Mouse (Mus musculus): ENCODE data around the gene Ptn. TPM values are rescaled to one million over a fixed set of nuclear protein-coding genes. Genes with fewer than 3 reads are reported as not detected.

The Ptn gene
- 225 and 262 TPM in 2 replicates for polyA plus RNA-seq (2016; fragmentation: Nextera tagmentation; extraction: Ambion mirVana)

GRCm38 (mm10) chr6:36809747-36810285, at the start of gene Ptn:
Gene Ptn (minus strand): TSS chr6:36810220.
- H3K4me1 ChIP-seq = peaks cover 44% of the 10 kb centered on the region
- peak; percentile 83 for DNase-seq (ENCODE audit: low spot score)
- peaks cover 23% of the 10 kb centered on the region for H3K36me3 ChIP-seq (replicated peaks)
- no peaks in the 10 kb centered on the region for H3K9me3 ChIP-seq
- peak within 1 kb of the TSS; percentile 95 for H3K27ac ChIP-seq (replicated peaks)
- peak within 1 kb of the TSS; percentile 77 for H3K4me3 ChIP-seq
- WGBS = under 1% methylated on average over 15 of the region's 15 CpGs
- H3K27me3 ChIP-seq (replicated peaks; ENCODE audit: low read depth, poor library complexity, severe bottlenecking) = no peaks in the 10 kb centered on the region

DNA sequence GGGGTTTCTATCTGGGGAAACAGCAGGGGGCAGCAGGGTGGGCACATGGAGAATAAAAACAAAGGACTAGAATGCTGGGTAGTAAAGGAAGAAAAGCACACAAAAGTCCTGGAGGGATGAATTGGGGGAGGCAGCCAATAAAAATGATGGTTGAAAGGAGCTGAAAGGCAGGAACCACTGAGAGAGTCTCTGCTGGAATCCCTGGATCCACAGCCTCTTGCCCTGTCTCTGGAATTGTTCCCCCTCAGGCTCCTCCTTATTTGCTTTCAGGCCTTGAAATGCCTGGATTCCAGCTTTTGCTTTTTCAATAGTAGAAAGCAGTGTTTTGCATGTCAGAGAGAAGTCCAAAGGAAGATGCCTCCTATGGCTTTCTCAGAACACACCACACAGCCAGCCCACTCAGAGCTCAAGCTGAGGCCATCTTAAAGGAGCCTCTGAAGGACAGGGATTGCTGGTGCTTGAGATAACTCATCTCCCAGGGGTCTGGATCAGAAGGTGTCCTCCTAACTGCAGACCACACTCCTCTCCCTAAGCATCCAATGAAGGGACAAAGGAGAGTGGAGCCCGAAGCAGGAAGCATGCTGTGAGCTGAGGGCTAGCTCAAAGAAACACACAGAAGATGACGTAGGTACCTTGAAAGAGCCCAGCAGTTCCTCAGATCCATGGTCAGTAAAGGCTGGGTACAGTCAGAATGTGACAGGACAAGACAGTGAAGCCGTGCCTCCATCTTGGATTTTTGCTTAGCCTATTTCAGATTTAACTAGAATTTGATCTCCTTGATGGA, 48.4 kb upstream of the Ptn start:
- 48% methylated on average over 3 of the region's 3 CpGs for WGBS

GRCm38 (mm10) chr6:36857627-36858257, 47.7 kb upstream of the Ptn start:
- Histone ChIP-seq H3K9me3 (no peaks in the 10 kb centered on the region), H3K27me3 (replicated peaks; ENCODE audit: low read depth, poor library complexity, severe bottlenecking) (no peaks in the 10 kb centered on the region), H3K4me3 (no peak overlapping the region), H3K4me1 (peaks cover 13% of the 10 kb centered on the region), H3K36me3 (replicated peaks) (no peaks in the 10 kb centered on the region), H3K27ac (replicated peaks) (peak overlapping the region; percentile 82)
- peak; percentile 28 for DNase-seq (ENCODE audit: low spot score)
- 38% methylated on average over 6 of the region's 6 CpGs for WGBS

More for the DNA sequence above, 48.4 kb upstream of the Ptn start:
- Histone ChIP-seq H3K36me3 (replicated peaks) (no peaks in the 10 kb centered on the region), H3K27me3 (replicated peaks; ENCODE audit: low read depth, poor library complexity, severe bottlenecking) (no peaks in the 10 kb centered on the region), H3K9me3 (no peaks in the 10 kb centered on the region), H3K27ac (replicated peaks) (peak overlapping the region; percentile 82), H3K4me1 (peaks cover 13% of the 10 kb centered on the region), H3K4me3 (no peak overlapping the region)
- DNase-seq (ENCODE audit: low spot score) = peak; percentile 23

DNA sequence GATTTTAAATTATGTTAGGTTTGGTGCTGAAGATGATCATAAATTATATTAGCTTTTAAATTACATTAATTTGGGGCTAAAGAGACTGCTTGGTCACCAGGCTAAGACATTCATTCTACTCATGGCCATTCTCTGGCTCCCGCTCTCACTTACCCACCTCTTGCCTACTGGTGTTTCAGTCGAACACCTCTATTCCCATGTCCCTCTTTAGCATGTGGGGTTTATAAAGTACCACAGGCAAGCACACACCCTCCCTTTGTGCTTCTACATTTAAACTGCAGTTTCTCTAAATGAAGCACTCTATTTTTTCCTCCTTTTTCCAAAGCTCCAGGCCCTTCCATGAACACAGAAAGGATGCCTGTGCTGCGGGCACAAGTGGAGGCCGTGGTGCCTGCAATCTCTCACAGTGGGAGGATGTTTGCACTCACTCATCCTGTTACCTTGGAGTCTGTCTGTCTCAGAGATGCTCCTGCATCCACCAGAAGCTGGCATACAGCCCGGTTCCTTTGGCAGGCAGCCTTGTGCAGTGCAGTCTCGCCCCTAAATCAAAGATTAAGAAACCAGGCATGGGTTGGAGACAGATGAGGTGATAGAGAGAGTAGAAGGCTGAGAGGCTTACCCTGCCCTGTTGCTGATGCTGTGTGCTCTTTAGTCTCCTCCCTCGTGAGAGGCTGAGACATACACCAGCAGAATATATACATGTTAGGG, 40.6 kb upstream of the Ptn start:
- no peak for DNase-seq (ENCODE audit: low spot score)
- Histone ChIP-seq H3K36me3 (replicated peaks) (no peaks in the 10 kb centered on the region), H3K27me3 (replicated peaks; ENCODE audit: low read depth, poor library complexity, severe bottlenecking) (no peaks in the 10 kb centered on the region), H3K9me3 (no peaks in the 10 kb centered on the region), H3K4me3 (no peak overlapping the region), H3K4me1 (peaks cover 13% of the 10 kb centered on the region), H3K27ac (replicated peaks) (0 out of 2 replicates have a peak overlapping the region, but pooled peaks have one; percentile 26)
- WGBS = 88% methylated on average over 7 of the region's 7 CpGs

GRCm38 (mm10) chr6:36845288-36845687, 35.3 kb upstream of the Ptn start:
- Histone ChIP-seq H3K27ac (replicated peaks) (no peak overlapping the region), H3K9me3 (no peaks in the 10 kb centered on the region), H3K27me3 (replicated peaks; ENCODE audit: low read depth, poor library complexity, severe bottlenecking) (no peaks in the 10 kb centered on the region), H3K36me3 (replicated peaks) (no peaks in the 10 kb centered on the region), H3K4me3 (no peak overlapping the region), H3K4me1 (peaks cover 51% of the 10 kb centered on the region)
- 70% methylated on average over 1 of the region's 1 CpGs for WGBS
- no peak for DNase-seq (ENCODE audit: low spot score)

DNA sequence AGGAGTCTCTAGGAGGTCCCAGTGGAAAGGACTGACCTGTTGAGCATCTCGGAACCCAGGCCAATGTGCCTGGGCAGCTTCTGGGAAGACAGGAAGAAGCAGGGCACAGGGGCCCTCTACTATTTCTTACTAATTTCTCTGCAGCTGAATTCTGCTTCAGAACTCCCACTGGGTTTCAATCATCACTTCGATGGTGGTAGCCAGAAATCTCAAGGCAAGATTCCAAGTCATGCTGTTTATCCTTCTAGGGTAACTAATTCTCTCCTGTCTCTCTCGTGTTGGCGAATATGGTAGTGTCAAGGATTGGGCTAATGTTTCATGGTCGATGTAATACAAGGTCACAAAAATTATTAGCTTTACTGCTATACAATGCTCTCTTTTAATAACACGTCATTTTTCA, 34.2 kb upstream of the Ptn start:
- WGBS = 83% methylated on average over 6 of the region's 6 CpGs
- H3K4me3 ChIP-seq = no peak overlapping the region
- H3K27ac ChIP-seq (replicated peaks) = 0 out of 2 replicates have a peak overlapping the region, but pooled peaks have one; percentile 8
- H3K9me3 ChIP-seq = no peaks in the 10 kb centered on the region
- H3K27me3 ChIP-seq (replicated peaks; ENCODE audit: low read depth, poor library complexity, severe bottlenecking) = no peaks in the 10 kb centered on the region
- H3K36me3 ChIP-seq (replicated peaks) = no peaks in the 10 kb centered on the region
- DNase-seq (ENCODE audit: low spot score) = no peak
- H3K4me1 ChIP-seq = peaks cover 54% of the 10 kb centered on the region

DNA sequence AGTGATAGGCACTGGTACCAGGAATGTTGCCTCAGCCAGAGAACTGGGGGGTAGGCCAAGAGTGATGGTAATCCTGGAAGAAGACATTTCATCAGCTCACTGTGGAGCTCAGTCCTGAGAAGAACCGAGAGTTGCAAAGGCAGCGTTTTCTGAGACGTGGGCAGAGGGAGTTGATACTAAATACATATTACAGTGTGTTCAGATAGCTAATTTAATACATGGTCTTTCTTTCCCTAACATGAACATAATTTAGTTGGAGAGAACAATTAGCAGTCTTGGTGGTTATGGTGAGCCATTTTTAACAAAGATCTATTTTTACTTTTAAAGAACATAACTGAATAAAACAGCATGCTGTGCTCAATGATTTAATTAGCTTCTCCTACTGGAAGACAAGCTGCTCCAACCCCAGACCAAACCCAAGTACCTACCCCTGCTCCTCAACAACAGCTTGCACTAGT, 33.0 kb upstream of the Ptn start:
- DNase-seq (ENCODE audit: low spot score) = no peak

DNA sequence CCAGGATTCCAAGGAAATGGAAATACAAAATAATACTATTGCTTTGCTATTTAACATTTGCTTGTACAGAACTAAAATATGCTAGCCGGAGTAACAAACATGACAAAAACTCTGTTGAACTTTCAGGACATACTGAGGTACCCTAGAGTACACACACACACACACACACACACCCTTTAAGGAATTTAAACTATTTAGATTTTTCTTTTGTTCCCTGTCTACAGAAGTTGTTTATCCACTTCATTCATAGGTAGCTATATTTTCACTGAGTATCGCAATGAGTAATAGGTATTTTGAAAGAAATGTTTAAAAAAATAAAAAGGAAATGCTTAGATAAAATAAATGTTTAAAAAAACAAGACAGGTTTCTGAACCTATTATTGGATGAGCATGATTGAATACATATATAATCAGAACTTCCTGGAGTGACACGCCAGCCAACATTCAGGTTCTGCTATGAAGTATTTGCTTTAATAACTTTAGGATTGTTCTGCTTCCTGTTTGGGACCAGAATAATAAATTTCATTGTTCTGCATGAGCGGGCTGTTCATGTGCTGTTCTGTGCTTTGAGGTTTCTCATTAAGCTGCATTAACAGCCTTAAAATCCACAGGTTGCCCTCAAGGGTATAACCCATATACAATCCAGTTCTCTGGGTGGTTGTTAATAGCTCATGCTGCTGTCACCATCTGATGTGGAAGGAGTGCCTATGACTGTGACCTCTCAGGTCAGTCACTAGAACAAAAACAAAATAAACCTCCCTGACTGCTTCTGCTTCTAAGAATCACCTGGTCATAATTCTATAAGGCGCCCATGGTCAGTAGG, 32.3 kb upstream of the Ptn start:
- no peak for DNase-seq (ENCODE audit: low spot score)
- 61% methylated on average over 5 of the region's 5 CpGs for WGBS
- Histone ChIP-seq H3K4me3 (no peak overlapping the region), H3K27ac (replicated peaks) (peak overlapping the region; percentile 58), H3K36me3 (replicated peaks) (no peaks in the 10 kb centered on the region), H3K27me3 (replicated peaks; ENCODE audit: low read depth, poor library complexity, severe bottlenecking) (no peaks in the 10 kb centered on the region), H3K4me1 (peaks cover 63% of the 10 kb centered on the region), H3K9me3 (no peaks in the 10 kb centered on the region)

More for the DNA sequence above, 33.0 kb upstream of the Ptn start:
- Histone ChIP-seq H3K9me3 (no peaks in the 10 kb centered on the region), H3K4me1 (peaks cover 55% of the 10 kb centered on the region), H3K36me3 (replicated peaks) (no peaks in the 10 kb centered on the region), H3K27me3 (replicated peaks; ENCODE audit: low read depth, poor library complexity, severe bottlenecking) (no peaks in the 10 kb centered on the region), H3K27ac (replicated peaks) (peak overlapping the region; percentile 58), H3K4me3 (no peak overlapping the region)
- WGBS = 66% methylated on average over 3 of the region's 3 CpGs

DNA sequence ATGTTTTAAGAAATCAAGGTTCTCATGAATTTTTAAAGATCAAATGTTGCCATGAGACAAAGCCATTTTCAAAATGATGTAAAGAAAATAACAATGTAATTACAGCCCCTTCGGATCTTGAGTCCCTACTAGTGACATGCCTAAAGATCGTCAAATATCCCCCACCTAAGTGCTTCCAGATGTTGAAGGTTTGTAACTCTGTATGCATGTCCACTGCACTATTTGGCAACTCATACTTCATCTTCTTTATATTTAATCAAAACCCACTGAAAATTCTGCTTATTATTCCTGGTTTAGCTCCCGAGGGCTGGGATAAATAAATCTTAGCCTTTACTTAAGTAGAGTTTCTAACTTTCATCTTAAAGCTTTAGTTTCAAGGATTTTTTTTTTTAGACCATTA, 31.7 kb upstream of the Ptn start:
- no peaks in the 10 kb centered on the region for H3K27me3 ChIP-seq (replicated peaks; ENCODE audit: low read depth, poor library complexity, severe bottlenecking)
- no peak for DNase-seq (ENCODE audit: low spot score)
- 37% methylated on average over 3 of the region's 3 CpGs for WGBS
- H3K4me3 ChIP-seq = no peak overlapping the region
- peak overlapping the region; percentile 44; the same call in 1 of the 2 replicates for H3K27ac ChIP-seq (replicated peaks)
- H3K36me3 ChIP-seq (replicated peaks) = no peaks in the 10 kb centered on the region
- H3K9me3 ChIP-seq = no peaks in the 10 kb centered on the region
- peaks cover 64% of the 10 kb centered on the region for H3K4me1 ChIP-seq

DNA sequence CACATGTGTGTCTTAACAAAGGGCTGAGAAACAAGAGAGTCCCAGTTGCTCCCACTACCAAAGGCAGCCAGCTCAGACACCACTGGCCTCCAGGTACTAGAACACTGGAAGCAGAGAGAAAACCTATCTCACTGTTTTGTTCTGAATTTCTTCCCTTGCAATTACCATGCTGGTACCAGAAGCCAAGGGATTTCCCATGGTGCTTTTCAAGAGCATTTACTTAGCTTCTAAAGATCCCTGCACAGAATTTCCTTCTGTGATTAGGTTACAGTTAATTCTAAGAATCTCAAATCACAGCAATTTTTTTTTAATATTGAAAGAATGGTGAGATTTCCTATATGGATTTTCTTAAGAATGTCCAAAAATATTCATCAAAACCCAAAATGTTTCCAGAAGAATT, 31.2 kb upstream of the Ptn start:
- Histone ChIP-seq H3K36me3 (replicated peaks) (no peaks in the 10 kb centered on the region), H3K27me3 (replicated peaks; ENCODE audit: low read depth, poor library complexity, severe bottlenecking) (no peaks in the 10 kb centered on the region), H3K9me3 (no peaks in the 10 kb centered on the region), H3K4me1 (peaks cover 64% of the 10 kb centered on the region), H3K27ac (replicated peaks) (peak overlapping the region; percentile 78), H3K4me3 (no peak overlapping the region)
- no peak for DNase-seq (ENCODE audit: low spot score)

DNA sequence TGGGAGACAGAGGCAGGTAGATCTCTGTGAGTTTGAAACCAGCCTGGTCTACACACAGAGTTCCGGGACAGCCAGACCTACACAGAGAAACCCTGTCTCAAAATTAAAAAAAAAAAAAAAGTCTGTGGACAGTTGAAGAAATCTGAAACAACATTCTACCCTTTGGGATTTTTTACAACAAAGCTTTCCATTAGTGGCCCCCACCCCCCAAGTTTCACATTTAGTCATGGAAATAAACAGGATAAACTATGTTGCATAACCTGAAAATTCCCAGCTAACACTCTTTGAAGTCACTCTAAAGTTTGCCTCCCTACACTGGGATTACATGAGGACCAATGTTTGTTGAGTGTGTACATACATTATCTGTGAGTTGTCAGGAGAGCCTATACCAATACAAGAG, 28.7 kb upstream of the Ptn start:
- 92% methylated on average over 1 of the region's 1 CpGs for WGBS
- H3K27ac ChIP-seq (replicated peaks) = no peak overlapping the region
- H3K36me3 ChIP-seq (replicated peaks) = no peaks in the 10 kb centered on the region
- DNase-seq (ENCODE audit: low spot score) = no peak
- H3K4me1 ChIP-seq = peaks cover 51% of the 10 kb centered on the region
- H3K27me3 ChIP-seq (replicated peaks; ENCODE audit: low read depth, poor library complexity, severe bottlenecking) = no peaks in the 10 kb centered on the region
- no peaks in the 10 kb centered on the region for H3K9me3 ChIP-seq
- H3K4me3 ChIP-seq = no peak overlapping the region

GRCm38 (mm10) chr6:36835351-36835750, 25.3 kb upstream of the Ptn start:
- WGBS = 60% methylated on average over 3 of the region's 3 CpGs
- DNase-seq (ENCODE audit: low spot score) = no peak
- H3K4me3 ChIP-seq = no peak overlapping the region

More at GRCm38 (mm10) chr6:36835351-36835750, 25.3 kb upstream of the Ptn start:
- Histone ChIP-seq H3K4me1 (peaks cover 30% of the 10 kb centered on the region), H3K27ac (replicated peaks) (no peak overlapping the region), H3K9me3 (no peaks in the 10 kb centered on the region), H3K36me3 (replicated peaks) (no peaks in the 10 kb centered on the region), H3K27me3 (replicated peaks; ENCODE audit: low read depth, poor library complexity, severe bottlenecking) (no peaks in the 10 kb centered on the region)
